Mouse (Mus musculus) C2C12 (cell line): ENCODE measurements around the gene Rangap1. TPM values are rescaled to one million over a fixed set of nuclear protein-coding genes. Genes with fewer than 3 reads are reported as not detected.

Source experiments
- H3K27me3 ChIP-seq: one replicate; pipeline ENCODE4 v1.6.1; 2011; ENCODE audit not compliant: control insufficient read depth, insufficient read depth, insufficient read length
- H3K36me3 ChIP-seq: one replicate; pipeline ENCODE4 v1.6.1; 2011; ENCODE audit not compliant: control insufficient read depth, insufficient read depth
- H3K4me3 ChIP-seq: one replicate; pipeline ENCODE4 v1.5.1; 2011; ENCODE audit warnings: mild to moderate bottlenecking, control low read depth; ENCODE audit not compliant: poor library complexity, insufficient read depth, severe bottlenecking
- H3K79me2 ChIP-seq: one replicate; pipeline ENCODE4 v1.6.1; 2011; ENCODE audit not compliant: control insufficient read depth, insufficient read depth
- H3K79me3 ChIP-seq: one replicate; pipeline ENCODE4 v1.6.1; 2011; ENCODE audit warnings: low read depth, control low read depth
- H3ac ChIP-seq: one replicate; pipeline ENCODE3; 2011; ENCODE audit warnings: low read depth; ENCODE audit not compliant: control insufficient read depth, insufficient read length
- CEBPB ChIP-seq: IDR thresholded peaks from one replicate; pipeline ENCODE4 v1.6.1; 2011; ENCODE audit warnings: low read depth, mild to moderate bottlenecking, control low read depth, moderate library complexity
- CTCF ChIP-seq: IDR thresholded peaks from one replicate; pipeline ENCODE4 v1.5.1; 2011; ENCODE audit not compliant: control insufficient read depth, insufficient read depth, insufficient read length
- FOSL1 ChIP-seq: IDR thresholded peaks from one replicate; pipeline ENCODE4 v1.8.0; 2011; ENCODE audit warnings: mild to moderate bottlenecking, low read length; ENCODE audit not compliant: poor library complexity, insufficient read depth, severe bottlenecking
- MAX ChIP-seq: IDR thresholded peaks from one replicate; pipeline ENCODE4 v1.6.1; 2011; ENCODE audit warnings: mild to moderate bottlenecking, control low read depth
- MYOD1 ChIP-seq: IDR thresholded peaks from one replicate; pipeline ENCODE4 v1.6.1; 2011; ENCODE audit warnings: low read depth; ENCODE audit not compliant: control insufficient read depth, insufficient read length
- MYOG ChIP-seq: IDR thresholded peaks from one replicate; pipeline ENCODE4 v1.6.1; 2011; ENCODE audit not compliant: control insufficient read depth, insufficient read length; ENCODE audit errors: extremely low read depth
- USF1 ChIP-seq: IDR thresholded peaks from one replicate; pipeline ENCODE4 v1.6.1; 2011; ENCODE audit warnings: low read depth, mild to moderate bottlenecking, control low read depth, moderate library complexity
- polyA plus RNA-seq: library from polyadenylated mRNA; unstranded; fragments of >200 nt; fragmentation: generic; extraction: Trizol; gene quantifications from one replicate; pipeline ENCODE4 v1.2.1, GENCODE M21; 2012; ENCODE audit warnings: missing spikeins

Rangap1 gene
- polyA plus RNA-seq, 1 experiment = 233 TPM

GRCm38 (mm10) chr15:81722361-81722760 is 23.0 kb downstream of the Rangap1 start:
- H3ac ChIP-seq = no peak overlapping the region
- no peak overlapping the region for H3K4me3 ChIP-seq
- peaks cover 98% of the 10 kb centered on the region for H3K36me3 ChIP-seq
- peaks cover 45% of the 10 kb centered on the region for H3K79me3 ChIP-seq
- no peaks in the 10 kb centered on the region for H3K27me3 ChIP-seq
- TF ChIP-seq CTCF = no peak
- peaks cover 93% of the 10 kb centered on the region for H3K79me2 ChIP-seq

DNA sequence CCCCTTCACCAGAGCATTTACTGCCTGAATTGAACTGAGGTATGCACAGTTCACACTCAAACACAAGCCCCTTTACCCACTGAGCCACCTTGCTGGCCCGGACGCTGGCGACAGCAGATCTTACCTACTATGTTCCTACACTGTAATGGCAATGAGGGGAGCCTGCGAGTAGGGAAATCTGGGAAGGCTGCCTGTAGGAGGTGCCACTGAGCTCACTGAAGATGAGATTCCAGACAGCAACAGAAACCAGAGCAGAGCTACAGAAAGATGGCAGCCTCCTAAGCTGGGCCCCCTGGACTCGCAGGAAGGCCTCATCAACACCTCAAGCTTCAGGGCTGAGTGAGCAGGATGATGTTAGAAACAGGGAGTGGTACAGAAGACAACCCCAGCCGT is 26.2 kb downstream of the Rangap1 start:
- Histone ChIP-seq H3K27me3 (no peaks in the 10 kb centered on the region), H3K79me2 (peaks cover 83% of the 10 kb centered on the region), H3ac (no peak overlapping the region), H3K79me3 (peaks cover 20% of the 10 kb centered on the region), H3K36me3 (peaks cover 95% of the 10 kb centered on the region), H3K4me3 (no peak overlapping the region)
- TF ChIP-seq USF1 (no peak), MYOD1 (no peak), MAX (no peak), MYOG (no peak), CTCF (no peak)

- TF ChIP-seq MAX = no peak
- no peak for TF ChIP-seq FOSL1
- TF ChIP-seq CEBPB = no peak
- TF ChIP-seq MYOD1 = no peak
- TF ChIP-seq USF1 = no peak
- TF ChIP-seq CTCF = no peak
- no peak for TF ChIP-seq MYOG
- H3K36me3 ChIP-seq = peaks cover 95% of the 10 kb centered on the region
Measured at GRCm38 (mm10) chr15:81718336-81719138, 26.8 kb downstream of the Rangap1 start.

DNA sequence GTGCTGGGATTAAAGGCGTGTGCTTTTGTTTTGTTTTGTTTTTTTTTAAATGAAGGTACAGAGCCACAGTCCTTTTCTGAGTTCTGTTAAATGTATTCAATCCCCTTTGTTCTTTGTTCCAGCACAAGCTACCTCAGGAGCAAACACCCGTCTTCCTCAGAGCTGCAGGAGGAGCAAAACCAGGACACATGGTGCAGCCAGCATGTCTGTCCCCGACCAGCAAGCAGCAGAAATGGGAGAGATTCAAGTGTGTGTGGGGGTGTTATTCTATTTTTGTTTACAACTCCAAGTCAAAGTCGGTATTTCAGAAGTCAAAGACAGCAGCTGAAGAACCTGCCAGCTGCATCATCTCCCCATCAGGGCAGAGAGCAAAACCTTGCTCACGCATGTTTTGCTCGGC is 31.6 kb downstream of the Rangap1 start:
- H3K27me3 ChIP-seq = no peaks in the 10 kb centered on the region
- H3K36me3 ChIP-seq = peaks cover 93% of the 10 kb centered on the region
- H3K79me3 ChIP-seq = peaks cover 10% of the 10 kb centered on the region
- H3K4me3 ChIP-seq = no peak overlapping the region
- TF ChIP-seq CTCF = no peak
- no peak for TF ChIP-seq USF1
- TF ChIP-seq MAX = no peak
- no peak for TF ChIP-seq CEBPB
- no peak for TF ChIP-seq MYOD1
- TF ChIP-seq MYOG = no peak
- no peak for TF ChIP-seq FOSL1
- H3K79me2 ChIP-seq = peaks cover 53% of the 10 kb centered on the region
- H3ac ChIP-seq = no peak overlapping the region

More at GRCm38 (mm10) chr15:81718336-81719138, 26.8 kb downstream of the Rangap1 start:
- Histone ChIP-seq H3K79me3 (peaks cover 17% of the 10 kb centered on the region), H3K79me2 (peaks cover 82% of the 10 kb centered on the region), H3ac (no peak overlapping the region), H3K27me3 (no peaks in the 10 kb centered on the region), H3K4me3 (no peak overlapping the region)

DNA sequence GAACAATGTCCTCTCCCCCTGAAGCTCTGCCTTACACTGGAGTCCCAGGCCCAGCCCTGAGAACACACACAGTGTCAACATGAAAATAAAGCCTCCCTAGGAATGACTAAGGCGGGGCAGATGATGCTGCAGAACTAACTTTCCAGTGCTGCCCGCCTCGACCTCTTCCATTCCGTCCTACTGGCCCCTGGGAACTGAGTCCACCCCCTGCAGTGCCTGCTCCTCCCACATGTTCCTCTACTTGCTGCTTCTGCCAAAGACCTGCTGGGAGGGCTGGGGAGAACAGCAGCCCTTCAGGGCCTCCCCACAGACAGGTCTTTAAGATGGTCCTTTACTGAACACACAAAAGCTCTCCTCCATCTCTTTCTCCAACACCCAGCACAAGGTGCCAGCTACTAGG is 34.5 kb downstream of the Rangap1 start:
- Histone ChIP-seq H3K36me3 (peaks cover 91% of the 10 kb centered on the region), H3K79me3 (peaks cover 7% of the 10 kb centered on the region), H3K79me2 (peaks cover 32% of the 10 kb centered on the region), H3K4me3 (no peak overlapping the region), H3K27me3 (no peaks in the 10 kb centered on the region), H3ac (no peak overlapping the region)
- TF ChIP-seq MAX = no peak
- TF ChIP-seq MYOD1 = no peak
- TF ChIP-seq USF1 = no peak
- no peak for TF ChIP-seq CTCF
- no peak for TF ChIP-seq CEBPB
- no peak for TF ChIP-seq MYOG
- no peak for TF ChIP-seq FOSL1

DNA sequence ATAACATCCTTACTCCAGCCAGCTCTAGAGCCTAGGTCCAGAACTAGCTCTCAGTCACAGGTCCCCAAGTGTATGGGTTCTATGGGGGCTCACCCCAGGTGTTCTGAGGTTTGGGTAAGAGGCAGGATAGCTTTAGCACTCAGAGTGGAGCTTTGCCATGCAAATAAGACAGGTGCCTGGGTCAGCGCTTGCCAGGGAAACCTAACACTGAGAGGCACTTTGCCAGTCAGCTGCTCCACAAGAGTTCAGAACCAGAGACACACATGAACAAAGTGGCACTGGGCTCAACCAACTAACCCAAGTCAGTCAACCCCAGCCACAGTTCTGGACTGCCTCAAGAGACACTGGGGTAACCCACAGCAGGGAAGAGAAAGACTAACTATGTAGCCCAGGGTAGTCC is 35.6 kb downstream of the Rangap1 start:
- Histone ChIP-seq H3K27me3 (no peaks in the 10 kb centered on the region), H3K79me3 (peaks cover 2% of the 10 kb centered on the region), H3K36me3 (peaks cover 91% of the 10 kb centered on the region), H3K79me2 (peaks cover 22% of the 10 kb centered on the region), H3ac (no peak overlapping the region), H3K4me3 (no peak overlapping the region)
- no peak for TF ChIP-seq USF1
- TF ChIP-seq CEBPB = no peak
- TF ChIP-seq MAX = no peak
- TF ChIP-seq CTCF = no peak
- no peak for TF ChIP-seq MYOD1
- TF ChIP-seq FOSL1 = no peak
- TF ChIP-seq MYOG = no peak
